Mouse (Mus musculus) neural tube, embryonic 15.5 days (tissue): ENCODE results near the gene Clasp1. TPM values are rescaled to one million over a fixed set of nuclear protein-coding genes. Genes with fewer than 3 reads are reported as not detected.

ENCODE experiments used
- ATAC-seq: fragments of 200-750 bp; cut with Nextera tagmentation; 2 replicates; pipeline ENCODE4 v1.8.0; 2017; ENCODE audit warnings: mild to moderate bottlenecking, moderate TSS enrichment, moderate library complexity; ENCODE audit not compliant: low FRiP score
- H3K27ac ChIP-seq: fragments of 300-500 bp; sonication (generic); replicated peaks from 2 replicates; pipeline ENCODE4 v1.5.1; 2015; ENCODE audit warnings: mild to moderate bottlenecking, inconsistent platforms
- H3K27me3 ChIP-seq: fragments of 300-500 bp; sonication (generic); replicated peaks from 2 replicates; pipeline ENCODE4 v1.6.1; 2015; ENCODE audit warnings: inconsistent platforms
- H3K36me3 ChIP-seq: fragments of 300-500 bp; sonication (generic); 2 replicates; pipeline ENCODE4 v1.6.1; 2015; ENCODE audit warnings: inconsistent platforms
- H3K4me1 ChIP-seq: fragments of 300-500 bp; sonication (generic); 2 replicates; pipeline ENCODE4 v1.6.1; 2015; ENCODE audit warnings: inconsistent platforms
- H3K4me2 ChIP-seq: fragments of 300-500 bp; sonication (generic); 2 replicates; pipeline ENCODE4 v1.6.1; 2015; ENCODE audit warnings: inconsistent platforms, mild to moderate bottlenecking, moderate library complexity
- H3K4me3 ChIP-seq: fragments of 300-500 bp; sonication (generic); replicated peaks from 2 replicates; pipeline ENCODE4 v1.5.1; 2015; ENCODE audit warnings: mild to moderate bottlenecking, inconsistent platforms
- H3K9ac ChIP-seq: fragments of 300-500 bp; sonication (generic); replicated peaks from 2 replicates; pipeline ENCODE4 v1.6.1; 2015; ENCODE audit warnings: mild to moderate bottlenecking, inconsistent platforms
- H3K9me3 ChIP-seq: fragments of 300-500 bp; sonication (generic); replicated peaks from 2 replicates; pipeline ENCODE4 v1.6.1; 2016; ENCODE audit warnings: inconsistent platforms
- WGBS: fragments of 180-500 bp; shearing (Covaris S2); methylation state at CpG from one replicate; pipeline ENCODE4 v1.1.7; 2015; ENCODE audit warnings: mixed read lengths; 5-methylcytosine and 5-hydroxymethylcytosine counted together
- polyA plus RNA-seq: library from polyadenylated mRNA; unstranded; fragments of >200 nt; fragmentation: Nextera tagmentation; extraction: Ambion mirVana; gene quantifications from 2 replicates; pipeline ENCODE4 v1.2.1, GENCODE M21; 2015

Gene Clasp1
- polyA plus RNA-seq, 1 experiment from 2014 or later, result 88.1 TPM

DNA sequence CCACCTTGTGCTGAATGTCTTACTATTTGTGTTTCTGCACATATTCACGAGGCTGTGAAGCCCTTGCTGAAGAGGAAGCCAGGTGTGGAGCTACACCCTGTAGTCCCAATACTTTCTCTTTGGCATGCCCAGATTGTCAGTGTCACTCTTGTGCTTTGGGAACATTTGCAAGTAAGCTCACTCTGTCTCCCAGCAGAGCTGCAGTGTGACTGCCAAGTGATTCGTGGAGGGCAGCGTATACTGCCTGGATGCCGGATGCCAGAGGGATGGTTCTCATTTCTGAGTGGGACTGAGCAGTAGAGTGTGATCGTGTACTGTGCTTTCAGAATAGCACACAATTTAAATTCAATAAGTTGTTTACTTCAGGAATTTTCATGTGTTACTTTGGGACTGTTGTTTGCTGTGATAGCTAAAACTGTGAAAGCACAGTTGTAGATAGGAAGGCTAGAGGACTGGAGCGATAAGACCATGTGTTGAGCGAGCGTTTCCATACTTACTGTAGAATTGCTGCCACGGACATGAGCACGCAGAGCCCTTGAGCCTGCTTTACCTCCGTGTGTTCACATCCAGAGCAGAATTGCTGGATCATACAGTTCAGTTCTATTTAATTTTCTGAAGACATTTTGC lies 68.5 kb downstream of the Clasp1 start:
- ATAC-seq, result no peak
- peak overlapping the region; percentile 48 for H3K27ac ChIP-seq
- 46% methylated on average over 11 of the region's 11 CpGs for WGBS
- H3K4me3 ChIP-seq, result no peak overlapping the region
- peak overlapping the region; percentile 68 for H3K4me2 ChIP-seq
- H3K27me3 ChIP-seq, result no peaks in the 10 kb centered on the region
- H3K9ac ChIP-seq, result no peak overlapping the region
- H3K4me1 ChIP-seq, result peaks cover 54% of the 10 kb centered on the region
- no peaks in the 10 kb centered on the region for H3K9me3 ChIP-seq
- H3K36me3 ChIP-seq, result peaks cover 9% of the 10 kb centered on the region; the same call in 1 of the 2 replicates

GRCm38 (mm10) chr1:118457883-118458259 lies 69.0 kb downstream of the Clasp1 start:
- 29% methylated on average over 1 of the region's 1 CpGs for WGBS
- ATAC-seq, result no peak
- H3K27me3 ChIP-seq, result no peaks in the 10 kb centered on the region
- peaks cover 13% of the 10 kb centered on the region; the same call in 1 of the 2 replicates for H3K36me3 ChIP-seq
- H3K9me3 ChIP-seq, result no peaks in the 10 kb centered on the region
- no peak overlapping the region for H3K4me3 ChIP-seq
- H3K9ac ChIP-seq, result no peak overlapping the region
- peaks cover 53% of the 10 kb centered on the region for H3K4me1 ChIP-seq
- H3K27ac ChIP-seq, result peak overlapping the region; percentile 48
- peak overlapping the region; percentile 68 for H3K4me2 ChIP-seq

DNA sequence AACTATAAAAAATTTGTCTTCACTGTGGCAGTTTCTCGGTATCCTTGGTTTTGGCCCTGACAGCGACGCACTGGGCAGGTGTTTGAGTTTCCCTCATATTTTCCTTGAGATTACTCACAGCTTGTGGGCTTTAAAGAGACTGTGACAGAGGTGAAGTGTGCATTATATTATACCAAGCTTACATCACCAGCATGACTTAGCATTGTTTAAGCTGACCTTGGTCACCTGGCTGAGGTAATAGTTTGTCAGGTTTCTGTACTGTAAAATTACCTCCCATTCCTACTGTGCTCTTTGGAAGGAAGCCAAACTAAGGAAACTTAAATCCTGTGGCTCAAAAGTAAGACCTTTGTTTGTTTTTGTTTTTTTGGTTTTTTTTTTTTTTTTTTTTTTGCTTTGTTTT lies 69.4 kb downstream of the Clasp1 start:
- peak overlapping the region; percentile 90; the same call in 1 of the 2 replicates for H3K27ac ChIP-seq
- no peak for ATAC-seq
- peaks cover 50% of the 10 kb centered on the region for H3K4me1 ChIP-seq
- no peaks in the 10 kb centered on the region for H3K9me3 ChIP-seq
- no peak overlapping the region for H3K4me3 ChIP-seq
- H3K36me3 ChIP-seq, result peaks cover 14% of the 10 kb centered on the region; the same call in 1 of the 2 replicates
- H3K4me2 ChIP-seq, result peak overlapping the region; percentile 68
- no peaks in the 10 kb centered on the region for H3K27me3 ChIP-seq
- H3K9ac ChIP-seq, result no peak overlapping the region
- 56% methylated on average over 3 of the region's 3 CpGs for WGBS

DNA sequence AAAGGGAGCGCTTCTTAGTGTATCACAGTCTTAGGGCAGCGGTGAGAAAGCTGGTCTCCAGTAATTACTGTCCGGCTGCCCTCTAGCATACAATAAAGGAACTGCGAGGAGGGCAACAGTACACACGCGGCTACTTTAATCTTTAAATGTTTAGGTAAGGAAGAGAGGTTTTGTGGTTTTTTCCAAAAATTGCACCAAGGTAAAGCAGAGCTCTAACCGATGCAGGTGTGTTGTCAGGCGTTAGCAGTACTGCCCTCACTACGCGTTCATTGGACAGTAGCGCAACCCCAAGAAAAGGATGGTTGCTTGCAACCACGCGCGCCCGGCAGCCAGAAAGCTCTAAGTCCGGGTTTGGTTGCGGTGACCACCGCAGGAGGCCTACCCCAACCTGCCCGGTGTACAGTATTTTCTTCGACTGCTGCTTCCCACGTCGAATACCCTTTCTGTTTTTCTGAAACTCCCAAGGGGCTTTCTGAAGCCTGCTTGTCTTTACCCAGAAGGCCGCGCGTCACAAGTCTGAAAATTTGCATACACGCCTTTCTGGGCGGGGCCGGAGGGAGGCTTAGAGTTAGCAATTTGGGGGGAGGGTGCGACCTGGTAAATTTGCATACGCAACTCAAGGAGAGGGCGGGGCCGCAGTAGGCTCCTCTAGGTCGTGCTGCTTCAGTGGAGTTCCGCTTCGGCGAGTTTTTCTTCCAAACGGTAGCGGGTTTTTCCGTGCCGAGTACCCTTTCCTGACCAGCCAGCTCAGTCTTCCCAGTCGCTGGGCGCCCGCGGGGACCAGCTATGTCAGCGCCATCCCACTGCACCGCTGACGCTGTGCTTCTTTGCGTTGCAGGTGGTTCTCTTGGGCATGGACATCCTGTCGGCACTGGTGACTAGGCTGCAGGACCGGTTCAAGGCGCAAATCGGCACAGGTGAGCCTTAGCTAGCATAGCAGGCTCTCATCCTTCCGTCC lies 70.4 kb downstream of the Clasp1 start:
- H3K4me3 ChIP-seq, result peak overlapping the region; percentile 53
- H3K27me3 ChIP-seq, result no peaks in the 10 kb centered on the region
- H3K36me3 ChIP-seq, result peaks cover 24% of the 10 kb centered on the region
- under 1% methylated on average over 53 of the region's 53 CpGs for WGBS
- H3K27ac ChIP-seq, result peak overlapping the region; percentile 90
- H3K4me2 ChIP-seq, result peak overlapping the region; percentile 68
- peaks cover 50% of the 10 kb centered on the region for H3K4me1 ChIP-seq
- peak overlapping the region; percentile 56 for H3K9ac ChIP-seq
- no peaks in the 10 kb centered on the region for H3K9me3 ChIP-seq
- ATAC-seq, result peak; percentile 92

DNA sequence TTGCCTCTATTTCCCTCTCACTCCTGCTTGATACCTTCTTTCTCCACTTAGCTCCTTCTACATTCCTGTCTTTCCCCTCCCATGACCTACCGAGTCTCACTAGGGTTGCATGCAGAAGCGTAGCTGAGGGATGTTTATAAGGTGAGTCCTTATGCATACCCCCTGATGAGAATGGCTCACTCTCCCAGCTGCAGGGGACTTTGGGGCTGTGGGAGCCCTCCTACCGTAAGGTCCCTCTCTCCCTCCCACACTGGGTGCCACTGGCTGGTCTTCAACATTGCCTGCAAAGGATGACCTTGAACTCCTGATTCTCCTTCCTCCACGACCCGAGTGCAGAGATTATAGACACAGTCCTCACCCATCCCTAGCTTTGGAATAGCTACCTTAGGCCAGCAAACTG lies 71.9 kb downstream of the Clasp1 start:
- H3K9ac ChIP-seq, result no peak overlapping the region
- H3K4me1 ChIP-seq, result peaks cover 40% of the 10 kb centered on the region
- no peak overlapping the region for H3K4me2 ChIP-seq
- 95% methylated on average over 5 of the region's 5 CpGs for WGBS
- no peaks in the 10 kb centered on the region for H3K9me3 ChIP-seq
- H3K4me3 ChIP-seq, result no peak overlapping the region
- peaks cover 39% of the 10 kb centered on the region for H3K36me3 ChIP-seq
- H3K27me3 ChIP-seq, result no peaks in the 10 kb centered on the region
- H3K27ac ChIP-seq, result no peak overlapping the region
- no peak for ATAC-seq

DNA sequence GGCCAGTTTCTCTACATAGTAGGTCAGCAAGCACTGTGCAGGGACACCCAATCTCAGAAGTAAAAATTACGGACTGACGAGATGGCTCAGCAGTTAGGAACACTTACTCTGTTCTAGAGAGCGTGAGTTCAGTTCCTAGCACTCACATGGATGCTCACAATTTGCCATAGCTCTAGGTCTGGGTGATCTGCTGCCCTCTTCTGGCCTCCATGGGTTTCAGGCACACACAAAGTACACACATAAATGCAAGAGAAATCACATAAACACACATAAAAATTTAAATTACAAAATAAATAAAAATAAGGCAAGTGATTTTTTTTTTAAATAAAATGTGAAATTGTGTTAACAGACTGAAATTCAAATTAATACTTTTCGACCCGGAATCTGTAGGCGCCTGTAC lies 77.2 kb downstream of the Clasp1 start:
- no peak overlapping the region for H3K9ac ChIP-seq
- H3K4me2 ChIP-seq, result no peak overlapping the region
- no peak for ATAC-seq
- peaks cover 73% of the 10 kb centered on the region for H3K36me3 ChIP-seq
- no peaks in the 10 kb centered on the region for H3K4me1 ChIP-seq
- no peak overlapping the region for H3K27ac ChIP-seq
- no peaks in the 10 kb centered on the region for H3K27me3 ChIP-seq
- WGBS, result 98% methylated on average over 6 of the region's 6 CpGs
- H3K4me3 ChIP-seq, result no peak overlapping the region
- H3K9me3 ChIP-seq, result no peaks in the 10 kb centered on the region

DNA sequence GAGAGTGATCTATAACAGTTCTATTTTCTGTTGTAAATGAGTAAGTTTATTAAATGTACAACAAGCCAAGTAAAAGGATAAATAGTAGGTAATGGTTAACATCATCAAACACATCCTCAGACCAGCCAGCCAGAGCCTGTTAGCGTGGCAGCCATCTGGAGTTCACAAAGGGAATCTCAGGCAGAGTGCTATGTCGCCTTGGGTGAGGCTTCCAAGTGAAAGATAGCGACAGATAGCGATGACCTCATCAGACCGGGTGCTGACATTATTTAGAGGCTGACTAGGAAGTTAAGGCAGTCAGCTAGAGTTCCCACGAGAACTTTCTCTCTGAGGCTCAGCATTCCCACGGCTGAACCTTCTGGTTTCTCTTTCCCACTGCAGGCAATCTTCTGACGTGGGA lies 83.5 kb downstream of the Clasp1 start:
- H3K4me1 ChIP-seq, result no peaks in the 10 kb centered on the region
- peaks cover 34% of the 10 kb centered on the region for H3K36me3 ChIP-seq
- H3K27ac ChIP-seq, result no peak overlapping the region
- no peak overlapping the region for H3K9ac ChIP-seq
- no peak overlapping the region for H3K4me3 ChIP-seq
- 82% methylated on average over 8 of the region's 8 CpGs for WGBS
- ATAC-seq, result no peak
- H3K9me3 ChIP-seq, result no peaks in the 10 kb centered on the region
- no peaks in the 10 kb centered on the region for H3K27me3 ChIP-seq
- H3K4me2 ChIP-seq, result no peak overlapping the region

- 0 out of 2 replicates have a peak, but pooled peaks cover 3% of the 10 kb centered on the region for H3K4me1 ChIP-seq
- peaks cover 6% of the 10 kb centered on the region; the same call in 1 of the 2 replicates for H3K36me3 ChIP-seq
- H3K4me3 ChIP-seq, result no peak overlapping the region
- H3K27ac ChIP-seq, result no peak overlapping the region
- WGBS, result 40% methylated on average over 4 of the region's 4 CpGs
- no peak overlapping the region for H3K9ac ChIP-seq
- H3K27me3 ChIP-seq, result no peaks in the 10 kb centered on the region
- no peaks in the 10 kb centered on the region for H3K9me3 ChIP-seq
- no peak overlapping the region for H3K4me2 ChIP-seq
- peak; percentile 69; the same call in 1 of the 2 replicates for ATAC-seq
Measured at GRCm38 (mm10) chr1:118476919-118477318, 88.1 kb downstream of the Clasp1 start.

GRCm38 (mm10) chr1:118479246-118479645 lies 90.4 kb downstream of the Clasp1 start:
- H3K27ac ChIP-seq, result no peak overlapping the region
- no peaks in the 10 kb centered on the region for H3K27me3 ChIP-seq
- 87% methylated on average over 4 of the region's 4 CpGs for WGBS
- no peaks in the 10 kb centered on the region for H3K9me3 ChIP-seq
- no peak overlapping the region for H3K4me3 ChIP-seq
- no peak overlapping the region for H3K9ac ChIP-seq
- H3K36me3 ChIP-seq, result no peaks in the 10 kb centered on the region
- 0 out of 2 replicates have a peak, but pooled peaks cover 3% of the 10 kb centered on the region for H3K4me1 ChIP-seq
- no peak for ATAC-seq
- no peak overlapping the region for H3K4me2 ChIP-seq

DNA sequence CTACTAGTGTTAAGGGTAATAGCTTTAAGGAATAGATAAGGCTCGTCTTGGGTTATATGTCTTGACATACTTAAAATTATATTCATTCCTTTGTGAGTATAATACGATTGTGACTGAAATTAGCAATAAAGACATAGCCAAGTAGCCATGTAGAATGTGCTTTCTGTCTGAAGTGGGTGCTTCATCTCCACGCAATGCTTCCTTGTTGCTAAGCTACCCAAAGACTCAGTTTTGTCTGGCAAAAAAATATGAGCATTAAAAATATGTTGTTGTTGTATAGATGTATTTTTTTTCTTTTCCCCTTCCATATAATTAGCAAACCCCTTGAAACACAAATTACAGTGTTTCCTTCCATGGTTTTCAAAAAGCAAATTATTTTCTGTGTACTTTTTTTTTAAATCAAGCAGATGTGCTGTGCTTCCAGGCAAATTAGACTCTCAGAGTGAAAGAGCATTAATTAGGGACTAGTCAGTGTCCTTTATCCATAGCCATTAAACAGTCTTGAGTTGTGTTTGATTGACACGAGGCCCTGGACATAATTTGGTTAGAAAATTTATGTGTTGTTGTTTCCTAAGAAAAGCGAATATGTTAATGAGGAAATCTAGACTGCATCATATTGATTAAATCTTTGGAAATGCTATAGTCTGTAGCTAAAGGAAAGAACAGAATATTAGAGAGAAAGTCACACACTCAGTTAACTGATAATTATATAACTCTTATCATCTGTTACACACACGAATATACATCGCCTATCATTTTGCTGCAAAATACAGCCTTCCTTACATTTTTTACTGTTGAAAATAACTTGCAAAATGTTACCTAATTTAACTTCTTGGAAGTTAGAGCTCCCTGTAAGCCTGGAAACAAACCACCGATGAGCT lies 91.9 kb downstream of the Clasp1 start:
- no peaks in the 10 kb centered on the region; the same call in 1 of the 2 replicates for H3K36me3 ChIP-seq
- no peak overlapping the region for H3K4me2 ChIP-seq
- no peaks in the 10 kb centered on the region for H3K9me3 ChIP-seq
- no peak overlapping the region for H3K9ac ChIP-seq
- WGBS, result 64% methylated on average over 8 of the region's 8 CpGs
- no peaks in the 10 kb centered on the region for H3K27me3 ChIP-seq
- H3K4me1 ChIP-seq, result 0 out of 2 replicates have a peak, but pooled peaks cover 3% of the 10 kb centered on the region
- no peak overlapping the region for H3K27ac ChIP-seq
- no peak for ATAC-seq
- no peak overlapping the region for H3K4me3 ChIP-seq

- no peaks in the 10 kb centered on the region for H3K9me3 ChIP-seq
- H3K4me3 ChIP-seq, result no peak overlapping the region
- no peak for ATAC-seq
- no peak overlapping the region for H3K4me2 ChIP-seq
- no peaks in the 10 kb centered on the region; the same call in 1 of the 2 replicates for H3K36me3 ChIP-seq
- no peak overlapping the region for H3K27ac ChIP-seq
- H3K27me3 ChIP-seq, result no peaks in the 10 kb centered on the region
- 0 out of 2 replicates have a peak, but pooled peaks cover 3% of the 10 kb centered on the region for H3K4me1 ChIP-seq
- no peak overlapping the region for H3K9ac ChIP-seq
- 50% methylated on average over 4 of the region's 4 CpGs for WGBS
Measured at GRCm38 (mm10) chr1:118481365-118481702, 92.5 kb downstream of the Clasp1 start.
